Mouse (Mus musculus) liver, embryonic 14.5 days (tissue): ENCODE measurements at regions not wholly inside any gene's neighbourhood (a gene's known extent, or its start where the extent isn't known, plus 50 kb on each side); places are given as distances from the start of the nearest gene placed in this dataset.

Experiments used
- CTCF ChIP-seq: IDR thresholded peaks from 2 replicates; pipeline ENCODE4 v1.5.1; 2016; ENCODE audit warnings: antibody characterized with exemption, low read depth, control low read depth
- EP300 ChIP-seq: IDR thresholded peaks from 2 replicates; pipeline ENCODE4 v1.6.1; 2016; ENCODE audit warnings: antibody characterized with exemption, low read depth

- TF ChIP-seq CTCF (no peak), EP300 (no peak)
These were observed 243.3 kb downstream of the Igsf11 start for GRCm38 (mm10) chr16:39135777-39136176.
